Mouse (Mus musculus) myocyte (in vitro differentiated cells): ENCODE measurements at regions not wholly inside any gene's neighbourhood (a gene's known extent, or its start where the extent isn't known, plus 50 kb on each side); places are given as distances from the start of the nearest gene placed in this dataset.

Source experiments
- CEBPB ChIP-seq: IDR thresholded peaks from 2 replicates; pipeline ENCODE4 v1.6.1; 2011; ENCODE audit warnings: mild to moderate bottlenecking, moderate library complexity; ENCODE audit not compliant: poor library complexity, insufficient read depth, severe bottlenecking
- MAX ChIP-seq: IDR thresholded peaks from one replicate; pipeline ENCODE4 v1.6.1; 2011; ENCODE audit warnings: low read depth, mild to moderate bottlenecking, control low read depth
- MYOG ChIP-seq, 3 experiments: IDR thresholded peaks; one replicate each; pipeline ENCODE4 v1.6.1; 2011; ENCODE audit warnings: control low read depth in 2 of 3, low read depth in 2 of 3, mild to moderate bottlenecking in 2 of 3; ENCODE audit not compliant: insufficient read length in 2 of 3, control insufficient read depth in 1 of 3, insufficient read depth in 1 of 3
- POLR2A ChIP-seq: IDR thresholded peaks from one replicate; pipeline ENCODE4 v1.6.1; 2011; ENCODE audit warnings: low read depth, mild to moderate bottlenecking, control low read depth, moderate library complexity; ENCODE audit not compliant: insufficient read length
- TCF12 ChIP-seq: IDR thresholded peaks from one replicate; pipeline ENCODE4 v1.6.1; 2011; ENCODE audit warnings: mild to moderate bottlenecking, control low read depth; ENCODE audit not compliant: poor library complexity, insufficient read depth, severe bottlenecking

DNA sequence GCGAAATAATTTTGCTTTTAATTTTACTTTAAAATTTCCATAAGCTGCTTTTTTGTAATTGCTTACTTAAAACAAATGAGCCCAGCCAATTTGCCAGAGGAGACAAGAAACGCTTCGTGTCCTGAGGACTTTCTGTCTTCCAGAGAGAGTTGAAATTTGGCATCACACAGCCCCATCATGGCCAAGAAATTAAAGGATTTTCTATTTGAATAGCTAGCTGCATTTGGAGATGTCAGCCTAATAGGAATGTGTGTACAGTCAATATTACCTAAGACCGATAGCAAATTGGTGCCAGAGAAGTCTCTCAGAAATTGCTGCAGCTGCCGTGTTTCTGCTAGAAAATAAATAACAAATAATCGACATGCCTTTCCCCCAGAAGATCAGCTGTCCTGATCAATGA, 268.1 kb upstream of the Cxxc4 start:
- TF ChIP-seq MYOG (IDR thresholded peaks at IDR 0.05; ENCODE audit: control insufficient read depth in 1 of 3, insufficient read depth in 1 of 3, insufficient read length in 2 of 3, low read depth in 2 of 3) = no peak
- TF ChIP-seq CEBPB = no peak
- no peak for TF ChIP-seq MAX
- no peak for TF ChIP-seq TCF12
- no peak for TF ChIP-seq POLR2A
